Mouse (Mus musculus) gastrocnemius, postnatal 36 days (tissue): Measurements from ENCODE around the gene Cavin1. TPM values are rescaled to one million over a fixed set of nuclear protein-coding genes. Genes with fewer than 3 reads are reported as not detected.
A peak's percentile ranks its signal among the peaks of the same experiment; 100 is the strongest.

Experiments
- DNase-seq, 2 experiments: peaks; one replicate each; pipeline ENCODE4 v3.0.0; 2022
- intact Hi-C: fragments of 180-260 bp; cut with DNase I; formaldehyde crosslinking; loops from one replicate; pipeline ENCODE4 v1.15.1; 2025
- total RNA-seq, 2 experiments: library from RNA; stranded (reverse); gene quantifications; 2 replicates each; pipeline ENCODE4 v1.2.3; 2021

Cavin1 gene
- total RNA-seq, 2 experiments from 2014 or later: 148 to 153 TPM

GRCm38 (mm10) chr11:100924386-100924919 lies 46.2 kb downstream of the Cavin1 start:
- DNase-seq: no peak
- intact Hi-C loops: no loop called here

- intact Hi-C loops: no loop called here
- no peak for DNase-seq
Observed at GRCm38 (mm10) chr11:100920887-100921624, 49.6 kb downstream of the Cavin1 start.

- no peak for DNase-seq
- intact Hi-C loops: no loop called here
Observed at GRCm38 (mm10) chr11:100918007-100918406, 52.7 kb downstream of the Cavin1 start.

- intact Hi-C loops: no loop called here
- no peak for DNase-seq
Observed at GRCm38 (mm10) chr11:100916432-100916971, 54.2 kb downstream of the Cavin1 start.

- DNase-seq: no peak
Observed at GRCm38 (mm10) chr11:100915063-100915462, 55.6 kb downstream of the Cavin1 start.

GRCm38 (mm10) chr11:100914415-100914814 lies 56.3 kb downstream of the Cavin1 start:
- peak in 1 of 2 experiments; percentile 4 for DNase-seq
- intact Hi-C loops: no loop called here

More at GRCm38 (mm10) chr11:100915063-100915462, 55.6 kb downstream of the Cavin1 start:
- intact Hi-C loops: no loop called here

- intact Hi-C loops: no loop called here
- peak in 1 of 2 experiments; percentile 10 for DNase-seq
Observed at GRCm38 (mm10) chr11:100912401-100913155, 58.1 kb downstream of the Cavin1 start.

- intact Hi-C loops: no loop called here
- no peak for DNase-seq
Observed at GRCm38 (mm10) chr11:100908567-100908966, 62.1 kb downstream of the Cavin1 start.

- no peak for DNase-seq
- intact Hi-C loops: no loop called here
Observed at GRCm38 (mm10) chr11:100908112-100908511, 62.6 kb downstream of the Cavin1 start.

GRCm38 (mm10) chr11:100906885-100907284 lies 63.8 kb downstream of the Cavin1 start:
- intact Hi-C loops: no loop called here
- no peak for DNase-seq

Other genes with a start within 250 kb of the Cavin1 start
- gene Rab5c, start 232.7 kb downstream of the Cavin1 start, total RNA-seq: 10 to 100 TPM; 35.0 to 44.5 TPM
- not detected for gene Kcnh4, start 210.9 kb downstream of the Cavin1 start, total RNA-seq
- gene Hcrt, start 208.0 kb downstream of the Cavin1 start, total RNA-seq: not detected
- gene Ghdc, start 199.9 kb downstream of the Cavin1 start, total RNA-seq: 1 to 10 TPM; 4.4 to 5.0 TPM
- gene Stat5b, start 120.2 kb downstream of the Cavin1 start, total RNA-seq: 100 to 1,000 TPM; 103 to 135 TPM
- gene Stat5a, start 111.5 kb downstream of the Cavin1 start, total RNA-seq: 10 to 100 TPM in 1 of 2 experiments, 1 to 10 TPM in 1; 8.4 to 11.8 TPM
- gene Stat3, start 31.3 kb downstream of the Cavin1 start, total RNA-seq: 10 to 100 TPM; 38.8 to 42.9 TPM
- 10 to 100 TPM; 55.7 to 57.7 TPM for gene Atp6v0a1, start 38.6 kb upstream of the Cavin1 start, total RNA-seq
- 1 to 10 TPM; 3.2 to 3.5 TPM for gene Naglu, start 99.1 kb upstream of the Cavin1 start, total RNA-seq
- not detected for gene Hsd17b1, start 107.5 kb upstream of the Cavin1 start, total RNA-seq
- gene Coasy, start 111.7 kb upstream of the Cavin1 start, total RNA-seq: 1 to 10 TPM; 8.0 to 8.9 TPM
- gene Mlx, start 116.4 kb upstream of the Cavin1 start, total RNA-seq: 10 to 100 TPM in 1 of 2 experiments, 1 to 10 TPM in 1; 8.8 to 12.4 TPM
- gene Psmc3ip, start 124.5 kb upstream of the Cavin1 start, total RNA-seq: 1 to 10 TPM; 1.6 to 2.1 TPM
- 10 to 100 TPM; 29.6 to 29.7 TPM for gene Retreg3, start 149.0 kb upstream of the Cavin1 start, total RNA-seq
- 10 to 100 TPM; 23.9 TPM for gene Tubg1, start 149.1 kb upstream of the Cavin1 start, total RNA-seq
- 1 to 10 TPM; 2.3 to 2.6 TPM for gene Tubg2, start 185.0 kb upstream of the Cavin1 start, total RNA-seq
- gene Cntnap1, start 199.6 kb upstream of the Cavin1 start, total RNA-seq: 1 to 10 TPM; 1.1 to 2.1 TPM
- gene Plekhh3, start 200.5 kb upstream of the Cavin1 start, total RNA-seq: 10 to 100 TPM; 22.4 to 27.6 TPM
- not detected for gene Ccr10, start 204.6 kb upstream of the Cavin1 start, total RNA-seq